In genomic region chr14:75934359-75934758, GRCm38 (mm10) we compare ENCODE assay signal across 11 mouse cellular contexts. TPM values are rescaled to one million over a fixed set of nuclear protein-coding genes. Genes with fewer than 3 reads are reported as not detected.
DNase-seq lines count a peak whose midpoint lies in the region; ATAC-seq and TF ChIP-seq lines count a peak whose summit lies in the region.
"Had no signal": no experiment of that assay in that cellular context is flagged by ENCODE, and none has a peak within 500 bp of the region (broad histone marks: within the 10 kb centered on the region; RNA-seq: fewer than 3 reads in every experiment).

No protein-coding gene starts in this region.

- peak; percentile 68 for ATAC-seq in megakaryocyte, adult 5-6 weeks (ENCODE audit: poor library complexity, severe bottlenecking)

- TF ChIP-seq CTCF in CH12.LX (conservative IDR thresholded peaks at IDR 0.05 in 1 of 2, IDR thresholded peaks at IDR 0.05 in 1 of 2; ENCODE audit: low read depth in 2 of 2, low read length in 2 of 2): peak; percentile 44 to 45

- no peak overlapping the region for H3K4me2 ChIP-seq in CH12.LX (ENCODE audit: insufficient read depth, low read depth, poor library complexity, severe bottlenecking)

- in situ Hi-C loops in CH12.LX (cut with MboI; ENCODE audit: low pct_ligation_motif_present, low pct_unique_long_range_greater_than_20kb, low sequenced_read_pairs): no loop called here

- no peaks in the 10 kb centered on the region for H3K79me2 ChIP-seq in CH12.LX (replicated peaks; ENCODE audit: control insufficient read depth, extremely low read depth, insufficient read depth, poor library complexity, severe bottlenecking)

- no peak overlapping the region for H3K9ac ChIP-seq in CH12.LX (ENCODE audit: insufficient read depth, low read depth)

- WGBS in embryonic facial prominence, embryonic 10.5 days: 86% methylated on average over 2 of the region's 2 CpGs

- no peak overlapping the region for H3K4me3 ChIP-seq in CH12.LX (replicated peaks in 1 of 3; ENCODE audit: low read depth in 2 of 3, low read length in 2 of 3, poor library complexity in 1 of 3)
- H3K4me3 ChIP-seq in embryonic facial prominence, embryonic 10.5 days: no peak overlapping the region
- H3K4me3 ChIP-seq: myocyte had no signal

- no peaks in the 10 kb centered on the region for H3K27me3 ChIP-seq in CH12.LX (replicated peaks)
- H3K27me3 ChIP-seq in embryonic facial prominence, embryonic 10.5 days (replicated peaks; ENCODE audit: low read depth, poor library complexity, severe bottlenecking): no peaks in the 10 kb centered on the region

- TF ChIP-seq EP300 in CH12.LX (IDR thresholded peaks at IDR 0.05; ENCODE audit: low read length): no peak

- dilution Hi-C loops in CH12.LX (cut with MboI; ENCODE audit: extremely low pct_ligation_motif_present, extremely low pct_unique_long_range_greater_than_20kb, low sequenced_read_pairs): no loop called here

- H3K9me3 ChIP-seq in CH12.LX (replicated peaks; ENCODE audit: low read length): no peaks in the 10 kb centered on the region
- no peaks in the 10 kb centered on the region for H3K9me3 ChIP-seq in embryonic facial prominence, embryonic 10.5 days

- TF ChIP-seq POLR2A in CH12.LX (IDR thresholded peaks at IDR 0.05; ENCODE audit: low read depth, low read length): no peak

- TF ChIP-seq RAD21 in CH12.LX (IDR thresholded peaks at IDR 0.05; ENCODE audit: low read depth, low read length): peak; percentile 11

- H3K4me1 ChIP-seq in CH12.LX (ENCODE audit: control insufficient read depth in 1 of 2, insufficient read depth in 2 of 2): peaks cover 0 to 3% of the 10 kb centered on the region in 2 experiments; a peak in 1 of 4 replicates
- no peaks in the 10 kb centered on the region for H3K4me1 ChIP-seq in embryonic facial prominence, embryonic 10.5 days

- DNase-seq in kidney, adult 18-20 months: peak; percentile 15
- no peak for DNase-seq in kidney, adult 11 months
- DNase-seq in CH12.LX (ENCODE audit: extremely low read depth) (peak; percentile 29), R1 (ENCODE audit: low read depth, low spot score) (peak; percentile 66)
- no peak for DNase-seq in frontal cortex, postnatal 25 days (ENCODE audit: low spot score in 2 of 2)
- no peak for DNase-seq in embryonic facial prominence, embryonic 10.5 days (ENCODE audit: low spot score)
- no peak for DNase-seq in adrenal gland, postnatal 36 days
- DNase-seq: cerebellum, adult 11 months had no signal

- H3K36me3 ChIP-seq in CH12.LX (replicated peaks in 1 of 2; ENCODE audit: control insufficient read depth in 1 of 2, insufficient read depth in 1 of 2, low read length in 1 of 2): peaks cover 0 to 28% of the 10 kb centered on the region in 2 experiments
- H3K36me3 ChIP-seq in embryonic facial prominence, embryonic 10.5 days (replicated peaks): 0 out of 2 replicates have a peak, but pooled peaks cover 4% of the 10 kb centered on the region

- no peak overlapping the region for H3K27ac ChIP-seq in CH12.LX (ENCODE audit: insufficient read depth, low read depth)
- no peak overlapping the region for H3K27ac ChIP-seq in embryonic facial prominence, embryonic 10.5 days (replicated peaks)

TF ChIP-seq in CH12.LX, 34 proteins besides CTCF, POLR2A, EP300 and RAD21:
- TF ChIP-seq USF2 (conservative IDR thresholded peaks at IDR 0.05; ENCODE audit: low read depth, low read length) (no peak), SIN3A (IDR thresholded peaks at IDR 0.05; ENCODE audit: low read length) (no peak), GABPA (IDR thresholded peaks at IDR 0.05; ENCODE audit: insufficient replicate concordance, low read depth, low read length) (no peak), MAFK (IDR thresholded peaks at IDR 0.05; ENCODE audit: insufficient replicate concordance, low read length) (no peak), SMC3 (IDR thresholded peaks at IDR 0.05; ENCODE audit: low read depth, low read length) (no peak; the same call in 1 of the 2 replicates), KAT2A (IDR thresholded peaks at IDR 0.05; ENCODE audit: insufficient replicate concordance, low read length) (no peak), ELF1 (IDR thresholded peaks at IDR 0.05; ENCODE audit: low read depth, low read length) (no peak), BHLHE40 (IDR thresholded peaks at IDR 0.05; ENCODE audit: low read depth, low read length) (no peak), ZMIZ1 (IDR thresholded peaks at IDR 0.05; ENCODE audit: low read depth, low read length) (no peak), TBP (conservative IDR thresholded peaks at IDR 0.05; ENCODE audit: low read depth, low read length) (no peak), JUND (conservative IDR thresholded peaks at IDR 0.05; ENCODE audit: low read depth, low read length) (no peak), HCFC1 (IDR thresholded peaks at IDR 0.05; ENCODE audit: low read depth, low read length) (no peak), MAZ (IDR thresholded peaks at IDR 0.05; ENCODE audit: low read depth, low read length) (no peak), MXI1 (IDR thresholded peaks at IDR 0.05; ENCODE audit: low read depth, low read length) (no peak), POLR2AphosphoS2 (IDR thresholded peaks at IDR 0.05; ENCODE audit: low read depth, low read length) (no peak)

RNA-seq across cellular contexts. Expression of gene Kctd4, which starts 20.4 kb away (rescaled TPM):
- total RNA-seq in CH12.LX (2012; rRNA removed): 0.08 TPM in 1 of 2 replicates, not detected in the other
- total RNA-seq in CH12.LX (2014; rRNA removed): not detected in 2 replicates
- polyA plus RNA-seq in CH12.LX (2012; ENCODE audit: insufficient read length, low read depth): 0.05 and 0.06 TPM in 2 replicates
- not detected in 2 replicates for total RNA-seq in megakaryocyte, adult 5-6 weeks (2015)
- not detected in 2 replicates for total RNA-seq in megakaryocyte, adult 5-6 weeks (2017)
- polyA plus RNA-seq in embryonic facial prominence, embryonic 10.5 days (2016; fragmentation: Nextera tagmentation; extraction: Ambion mirVana): 0.67 and 0.84 TPM in 2 replicates
- total RNA-seq in adrenal gland, postnatal 36 days (2021): not detected
- total RNA-seq: heart, postnatal 10 days had no signal

Comparison
In these comparisons a context has a peak if more than half of its experiments do, and no peak if none do; other contexts are left out.
1. DNase-seq: peak in kidney, adult 18-20 months (single experiment), CH12.LX (single experiment) and R1 (single experiment); none in kidney, adult 11 months (single experiment), frontal cortex, postnatal 25 days (0 of 2), embryonic facial prominence, embryonic 10.5 days (single experiment) and adrenal gland, postnatal 36 days (0 of 2).